ENCODE assay signal across 17 mouse cellular contexts in genomic region chr12:25062264-25062663, GRCm38 (mm10).
"Had no signal": no experiment of that assay in that cellular context is flagged by ENCODE, and none has a peak within 500 bp of the region (broad histone marks: within the 10 kb centered on the region; RNA-seq: fewer than 3 reads in every experiment).

No protein-coding gene starts in this region.

- H3K4me2 ChIP-seq: lung, embryonic 14.5 days; midbrain, embryonic 11.5 days; midbrain, embryonic 13.5 days; midbrain, embryonic 15.5 days had no signal

- H3K9ac ChIP-seq: liver, embryonic 14.5 days; lung, embryonic 14.5 days; midbrain, embryonic 13.5 days; midbrain, embryonic 15.5 days had no signal

- H3K4me3 ChIP-seq: midbrain, embryonic 13.5 days; midbrain, embryonic 15.5 days; myocyte had no signal

- H3K9me3 ChIP-seq: midbrain, embryonic 13.5 days; midbrain, embryonic 15.5 days had no signal

- DNase-seq: lung, adult 18-20 months; lung, embryonic 14.5 days; lung, postnatal 10 days; lung, postnatal 4 days; retina, postnatal 1 day; right cerebral cortex, adult 18-20 months; right cerebral cortex, postnatal 25 days; right cerebral cortex, postnatal 4 days; spleen, adult 18-20 months; thymus, adult 18-20 months; thymus, postnatal 14 days; thymus, postnatal 36 days had no signal

- H3K27ac ChIP-seq: liver, embryonic 14.5 days; midbrain, embryonic 13.5 days; midbrain, embryonic 15.5 days had no signal

- H3K4me1 ChIP-seq: midbrain, embryonic 13.5 days; midbrain, embryonic 15.5 days had no signal

- H3K27me3 ChIP-seq: midbrain, embryonic 13.5 days; midbrain, embryonic 15.5 days had no signal

- ATAC-seq: midbrain, embryonic 13.5 days; midbrain, embryonic 15.5 days had no signal
